Mouse (Mus musculus): Measurements from ENCODE around the gene Slc17a1.

The Slc17a1 gene

DNA sequence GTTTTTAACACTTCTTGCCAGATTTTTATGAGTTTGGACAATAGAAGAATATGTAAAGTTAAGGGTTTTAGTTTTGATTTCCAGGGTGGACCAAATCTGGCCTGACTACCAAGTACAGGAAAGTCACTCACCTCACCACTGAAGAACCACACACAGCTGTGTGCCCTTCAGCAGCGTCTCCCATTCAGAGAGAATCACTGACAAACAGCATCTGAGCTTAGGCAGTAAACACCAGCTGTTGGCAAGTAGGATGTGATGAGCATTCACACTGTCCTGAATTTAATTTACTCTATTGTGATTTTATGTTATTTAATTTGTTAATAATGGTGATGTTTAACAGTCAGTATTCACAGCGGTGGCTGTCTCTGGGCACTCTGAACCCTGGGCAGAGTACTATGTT, 58.2 kb downstream of the Slc17a1 start:
- Histone ChIP-seq H3K4me1 (replicated peaks; ENCODE audit: low read depth, low read length) (no peaks in the 10 kb centered on the region), H3K4me3 (replicated peaks; ENCODE audit: low read length) (no peak overlapping the region), H3K9me3 (ENCODE audit: low read length) (no peaks in the 10 kb centered on the region), H3K27me3 (ENCODE audit: insufficient read depth, low read length) (peaks cover 12% of the 10 kb centered on the region; the same call in 1 of the 2 replicates), H3K36me3 (ENCODE audit: insufficient read depth, low read length) (no peaks in the 10 kb centered on the region)
- no peak for TF ChIP-seq POU5F1 (IDR thresholded peaks at IDR 0.05; ENCODE audit: borderline replicate concordance, low read length)
- TF ChIP-seq NANOG (IDR thresholded peaks at IDR 0.05; ENCODE audit: borderline replicate concordance, low read length) = no peak
- no peak for TF ChIP-seq CTCF (conservative IDR thresholded peaks at IDR 0.05; ENCODE audit: low read length)

DNA sequence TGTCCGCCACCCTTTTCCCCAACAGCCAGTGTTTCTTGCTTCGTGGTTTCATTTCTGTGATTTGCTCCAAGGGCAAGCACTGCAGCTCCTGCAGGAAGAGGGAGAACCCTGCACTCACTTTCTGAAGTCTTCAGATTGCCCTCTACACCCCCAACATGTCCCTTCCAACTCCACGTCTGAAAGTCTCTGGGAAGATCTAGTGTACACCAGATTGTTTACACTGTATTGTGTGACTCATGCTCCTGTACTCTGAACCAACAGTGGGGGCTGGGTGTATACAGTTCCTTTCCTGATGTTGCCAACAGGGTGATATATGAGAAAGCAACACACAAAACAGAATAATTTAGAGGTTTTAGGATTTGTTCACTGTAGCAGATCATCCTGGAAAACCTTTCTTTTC, 61.1 kb downstream of the Slc17a1 start:
- Histone ChIP-seq H3K4me3 (replicated peaks; ENCODE audit: low read length) (no peak overlapping the region), H3K9me3 (ENCODE audit: low read length) (no peaks in the 10 kb centered on the region), H3K4me1 (replicated peaks; ENCODE audit: low read depth, low read length) (peaks cover 5% of the 10 kb centered on the region; the same call in 1 of the 2 replicates), H3K36me3 (ENCODE audit: insufficient read depth, low read length) (no peaks in the 10 kb centered on the region), H3K27me3 (ENCODE audit: insufficient read depth, low read length) (peaks cover 40% of the 10 kb centered on the region)
- TF ChIP-seq POU5F1 (IDR thresholded peaks at IDR 0.05; ENCODE audit: borderline replicate concordance, low read length) (no peak), NANOG (IDR thresholded peaks at IDR 0.05; ENCODE audit: borderline replicate concordance, low read length) (no peak), CTCF (conservative IDR thresholded peaks at IDR 0.05; ENCODE audit: low read length) (no peak)

DNA sequence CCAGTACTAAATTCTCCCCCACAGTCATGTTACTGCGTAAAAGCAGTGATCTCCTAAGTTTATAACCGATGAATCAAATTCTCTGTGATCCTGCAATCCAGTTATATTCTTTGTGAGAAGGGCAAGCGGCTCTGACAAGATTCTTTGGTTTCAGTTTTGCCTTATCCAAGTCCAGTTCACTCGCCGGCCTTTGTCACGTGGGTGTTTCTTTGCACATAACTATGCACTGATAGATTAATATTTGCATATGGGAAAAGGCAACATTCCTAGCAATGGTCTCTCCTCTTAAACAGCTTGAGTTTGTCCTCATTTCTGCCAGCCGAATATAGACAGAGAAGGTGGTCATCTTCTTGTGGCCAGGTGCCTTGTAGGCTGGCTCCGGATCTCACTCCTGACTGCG, 62.9 kb downstream of the Slc17a1 start:
- Histone ChIP-seq H3K9me3 (ENCODE audit: low read length) (no peaks in the 10 kb centered on the region; the same call in 1 of the 2 replicates), H3K27me3 (ENCODE audit: insufficient read depth, low read length) (peaks cover 57% of the 10 kb centered on the region), H3K36me3 (ENCODE audit: insufficient read depth, low read length) (no peaks in the 10 kb centered on the region), H3K4me1 (replicated peaks; ENCODE audit: low read depth, low read length) (peaks cover 13% of the 10 kb centered on the region), H3K4me3 (replicated peaks; ENCODE audit: low read length) (no peak overlapping the region)
- TF ChIP-seq NANOG (IDR thresholded peaks at IDR 0.05; ENCODE audit: borderline replicate concordance, low read length) (no peak), CTCF (conservative IDR thresholded peaks at IDR 0.05; ENCODE audit: low read length) (no peak), POU5F1 (IDR thresholded peaks at IDR 0.05; ENCODE audit: borderline replicate concordance, low read length) (no peak)

DNA sequence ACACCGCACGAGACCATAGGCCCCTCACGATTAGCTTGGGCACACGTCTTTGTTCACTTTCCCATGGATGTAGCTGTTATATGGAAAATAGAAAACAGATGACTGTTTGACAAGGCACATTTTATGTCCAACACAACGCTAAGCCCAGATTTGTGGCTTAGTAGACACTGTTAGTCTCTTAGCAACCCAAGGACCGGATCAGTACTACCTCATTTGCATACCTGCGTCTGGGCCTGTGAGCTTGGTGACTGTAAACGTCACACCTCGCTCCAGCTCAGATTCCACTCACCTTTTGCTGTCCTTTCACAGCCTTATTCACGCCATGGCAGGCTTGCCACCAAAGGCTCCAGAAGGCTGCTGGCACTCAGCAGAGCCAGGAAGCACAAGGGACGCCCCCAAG, 63.4 kb downstream of the Slc17a1 start:
- Histone ChIP-seq H3K27me3 (ENCODE audit: insufficient read depth, low read length) (peaks cover 62% of the 10 kb centered on the region), H3K4me3 (replicated peaks; ENCODE audit: low read length) (no peak overlapping the region), H3K9me3 (ENCODE audit: low read length) (no peaks in the 10 kb centered on the region; the same call in 1 of the 2 replicates), H3K4me1 (replicated peaks; ENCODE audit: low read depth, low read length) (peaks cover 13% of the 10 kb centered on the region), H3K36me3 (ENCODE audit: insufficient read depth, low read length) (no peaks in the 10 kb centered on the region)
- no peak for TF ChIP-seq NANOG (IDR thresholded peaks at IDR 0.05; ENCODE audit: borderline replicate concordance, low read length)
- TF ChIP-seq CTCF (conservative IDR thresholded peaks at IDR 0.05; ENCODE audit: low read length) = no peak
- no peak for TF ChIP-seq POU5F1 (IDR thresholded peaks at IDR 0.05; ENCODE audit: borderline replicate concordance, low read length)

DNA sequence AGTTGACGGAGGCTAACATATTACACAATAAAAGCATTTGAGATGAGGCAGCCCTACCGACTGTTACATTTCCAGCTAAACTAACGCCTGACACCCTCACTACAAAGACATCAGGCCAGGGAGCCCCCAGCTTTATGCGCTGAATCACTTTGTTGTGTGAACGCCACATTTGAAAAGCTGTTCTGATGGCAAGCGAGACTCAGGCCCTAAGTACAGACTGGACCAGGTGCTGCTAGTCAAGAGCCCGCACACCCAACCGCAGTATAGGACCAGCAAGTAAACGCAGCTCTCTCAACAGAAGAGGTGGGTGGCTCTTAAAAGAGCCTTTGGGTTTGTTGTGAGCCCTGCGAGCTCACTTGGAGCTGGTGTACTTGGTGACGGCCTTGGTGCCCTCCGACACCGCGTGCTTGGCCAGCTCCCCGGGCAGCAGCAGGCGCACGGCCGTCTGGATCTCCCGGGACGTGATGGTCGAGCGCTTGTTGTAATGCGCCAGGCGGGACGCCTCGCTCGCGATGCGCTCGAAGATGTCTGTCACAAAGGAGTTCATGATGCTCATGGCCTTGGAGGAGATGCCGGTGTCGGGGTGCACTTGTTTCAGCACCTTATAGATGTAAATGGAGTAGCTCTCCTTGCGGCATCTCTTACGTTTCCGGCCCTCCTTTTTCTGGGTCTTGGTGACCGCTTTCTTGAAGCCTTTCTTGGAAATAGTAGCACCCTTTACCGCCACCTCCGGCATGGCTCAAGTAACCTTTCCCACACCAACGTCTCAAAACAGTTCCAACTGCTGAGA, 66.1 kb downstream of the Slc17a1 start, which contains the start of gene Hist1h2ba:
TSS of gene Hist1h2ba (minus strand) at position 736 of the 790 bp plus-strand sequence.
- H3K36me3 ChIP-seq (ENCODE audit: insufficient read depth, low read length) = no peaks in the 10 kb centered on the region
- H3K4me3 ChIP-seq (replicated peaks; ENCODE audit: low read length) = peak within 1 kb of the TSS; percentile 55
- TF ChIP-seq POU5F1 (IDR thresholded peaks at IDR 0.05; ENCODE audit: borderline replicate concordance, low read length) = no peak
- no peak; the same call in 1 of the 2 replicates for TF ChIP-seq NANOG (IDR thresholded peaks at IDR 0.05; ENCODE audit: borderline replicate concordance, low read length)
- TF ChIP-seq CTCF (conservative IDR thresholded peaks at IDR 0.05; ENCODE audit: low read length) = no peak
- H3K27me3 ChIP-seq (ENCODE audit: insufficient read depth, low read length) = peaks cover 71% of the 10 kb centered on the region
- no peaks in the 10 kb centered on the region; the same call in 1 of the 2 replicates for H3K9me3 ChIP-seq (ENCODE audit: low read length)
- H3K4me1 ChIP-seq (replicated peaks; ENCODE audit: low read depth, low read length) = peaks cover 13% of the 10 kb centered on the region

GRCm38 (mm10) chr13:23934211-23934520, 66.6 kb downstream of the Slc17a1 start, which contains the start of gene Hist1h2aa:
Gene Hist1h2aa, plus strand, starts transcription at chr13:23934462.
- no peaks in the 10 kb centered on the region for H3K36me3 ChIP-seq (ENCODE audit: insufficient read depth, low read length)
- H3K4me1 ChIP-seq (replicated peaks; ENCODE audit: low read depth, low read length) = peaks cover 13% of the 10 kb centered on the region
- H3K9me3 ChIP-seq (ENCODE audit: low read length) = no peaks in the 10 kb centered on the region; the same call in 1 of the 2 replicates
- peaks cover 72% of the 10 kb centered on the region for H3K27me3 ChIP-seq (ENCODE audit: insufficient read depth, low read length)
- peak within 1 kb of the TSS; percentile 55 for H3K4me3 ChIP-seq (replicated peaks; ENCODE audit: low read length)
- no peak for TF ChIP-seq NANOG (IDR thresholded peaks at IDR 0.05; ENCODE audit: borderline replicate concordance, low read length)
- no peak for TF ChIP-seq POU5F1 (IDR thresholded peaks at IDR 0.05; ENCODE audit: borderline replicate concordance, low read length)
- no peak for TF ChIP-seq CTCF (conservative IDR thresholded peaks at IDR 0.05; ENCODE audit: low read length)

DNA sequence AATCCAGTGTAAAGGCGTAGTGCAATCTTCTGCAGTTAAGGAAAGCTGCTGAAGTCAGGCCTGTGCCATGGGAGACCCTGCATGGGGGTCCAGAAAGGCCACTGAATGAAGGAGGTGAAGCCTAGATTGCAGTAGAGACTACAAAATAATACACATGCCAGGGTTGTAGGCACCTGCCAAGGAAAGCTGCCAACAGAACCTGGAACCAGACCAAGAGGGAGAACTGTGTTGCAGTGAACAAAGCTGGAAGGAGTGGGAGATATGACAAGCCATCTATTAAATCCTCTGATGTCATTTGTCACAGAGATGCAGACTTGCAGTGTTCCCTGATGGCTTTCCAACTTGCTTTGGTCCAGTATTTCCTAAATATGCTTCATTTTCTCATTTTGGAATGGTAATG, 71.1 kb downstream of the Slc17a1 start:
- Histone ChIP-seq H3K9me3 (ENCODE audit: low read length) (no peaks in the 10 kb centered on the region; the same call in 1 of the 2 replicates), H3K4me3 (replicated peaks; ENCODE audit: low read length) (no peak overlapping the region), H3K27me3 (ENCODE audit: insufficient read depth, low read length) (peaks cover 43% of the 10 kb centered on the region), H3K36me3 (ENCODE audit: insufficient read depth, low read length) (no peaks in the 10 kb centered on the region), H3K4me1 (replicated peaks; ENCODE audit: low read depth, low read length) (peaks cover 8% of the 10 kb centered on the region)
- TF ChIP-seq NANOG (IDR thresholded peaks at IDR 0.05; ENCODE audit: borderline replicate concordance, low read length) = no peak
- TF ChIP-seq POU5F1 (IDR thresholded peaks at IDR 0.05; ENCODE audit: borderline replicate concordance, low read length) = no peak
- TF ChIP-seq CTCF (conservative IDR thresholded peaks at IDR 0.05; ENCODE audit: low read length) = no peak

- TF ChIP-seq CTCF (conservative IDR thresholded peaks at IDR 0.05; ENCODE audit: low read length) (no peak), POU5F1 (IDR thresholded peaks at IDR 0.05; ENCODE audit: borderline replicate concordance, low read length) (no peak), NANOG (IDR thresholded peaks at IDR 0.05; ENCODE audit: borderline replicate concordance, low read length) (no peak)
- Histone ChIP-seq H3K4me1 (replicated peaks; ENCODE audit: low read depth, low read length) (no peaks in the 10 kb centered on the region), H3K9me3 (ENCODE audit: low read length) (no peaks in the 10 kb centered on the region), H3K27me3 (ENCODE audit: insufficient read depth, low read length) (peaks cover 27% of the 10 kb centered on the region), H3K36me3 (ENCODE audit: insufficient read depth, low read length) (no peaks in the 10 kb centered on the region), H3K4me3 (replicated peaks; ENCODE audit: low read length) (no peak overlapping the region)
These were observed 72.7 kb downstream of the Slc17a1 start for GRCm38 (mm10) chr13:23940291-23940690.

Measured in E14TG2a.4 (cell line).